ENCODE assay signal across 24 mouse cellular contexts in genomic region chr2:38343573-38343972, GRCm38 (mm10). TPM values are rescaled to one million over a fixed set of nuclear protein-coding genes. Genes with fewer than 3 reads are reported as not detected.
DNase-seq lines count a peak whose midpoint lies in the region; ATAC-seq lines count a peak whose summit lies in the region.
"Had no signal": no experiment of that assay in that cellular context is flagged by ENCODE, and none has a peak within 500 bp of the region (broad histone marks: within the 10 kb centered on the region; RNA-seq: fewer than 3 reads in every experiment).

No protein-coding gene starts in this region.

- no peak overlapping the region for H3K9ac ChIP-seq in midbrain, embryonic 11.5 days (ENCODE audit: low read length)
- H3K9ac ChIP-seq in forebrain, embryonic 14.5 days (ENCODE audit: low read length) = peak overlapping the region; percentile 98
- peak overlapping the region; percentile 94; the same call in 1 of the 2 replicates for H3K9ac ChIP-seq in midbrain, embryonic 14.5 days (replicated peaks; ENCODE audit: low read length)
- no peak overlapping the region for H3K9ac ChIP-seq in kidney, embryonic 15.5 days
- H3K9ac ChIP-seq: heart, embryonic 13.5 days; limb, embryonic 12.5 days; liver, postnatal 0 days had no signal

- H3K4me3 ChIP-seq in midbrain, embryonic 11.5 days (ENCODE audit: low read depth, low read length) = no peak overlapping the region
- no peak overlapping the region for H3K4me3 ChIP-seq in midbrain, embryonic 10.5 days
- H3K4me3 ChIP-seq in forebrain, embryonic 14.5 days (ENCODE audit: low read depth, low read length) = peak overlapping the region; percentile 90
- peak overlapping the region; percentile 58 for H3K4me3 ChIP-seq in midbrain, embryonic 14.5 days (replicated peaks; ENCODE audit: low read depth, low read length)
- no peak overlapping the region for H3K4me3 ChIP-seq in kidney, embryonic 15.5 days (replicated peaks)
- H3K4me3 ChIP-seq: heart, adult 2 months; heart, embryonic 13.5 days; limb, embryonic 12.5 days had no signal

- peaks cover 94% of the 10 kb centered on the region for H3K27me3 ChIP-seq in midbrain, embryonic 11.5 days (ENCODE audit: control insufficient read depth, insufficient read depth, low read length)
- peaks cover 100% of the 10 kb centered on the region for H3K27me3 ChIP-seq in midbrain, embryonic 10.5 days (ENCODE audit: low read depth, poor library complexity, severe bottlenecking)
- peaks cover 11% of the 10 kb centered on the region; the same call in 1 of the 2 replicates for H3K27me3 ChIP-seq in forebrain, embryonic 14.5 days (replicated peaks; ENCODE audit: control insufficient read depth, insufficient read depth, low read length)
- peaks cover 71% of the 10 kb centered on the region for H3K27me3 ChIP-seq in midbrain, embryonic 14.5 days (ENCODE audit: control insufficient read depth, insufficient read depth, low read length)
- H3K27me3 ChIP-seq in kidney, embryonic 15.5 days = peaks cover 100% of the 10 kb centered on the region

- H3K36me3 ChIP-seq in midbrain, embryonic 11.5 days (ENCODE audit: control insufficient read depth, insufficient read depth, low read length) = no peaks in the 10 kb centered on the region
- no peaks in the 10 kb centered on the region for H3K36me3 ChIP-seq in midbrain, embryonic 10.5 days
- H3K36me3 ChIP-seq in forebrain, embryonic 14.5 days (ENCODE audit: control insufficient read depth, insufficient read depth, low read length) = no peaks in the 10 kb centered on the region
- H3K36me3 ChIP-seq in midbrain, embryonic 14.5 days (ENCODE audit: control insufficient read depth, insufficient read depth, low read length) = no peaks in the 10 kb centered on the region
- H3K36me3 ChIP-seq in kidney, embryonic 15.5 days = no peaks in the 10 kb centered on the region
- H3K36me3 ChIP-seq: heart, embryonic 13.5 days; limb, embryonic 12.5 days had no signal

- peaks cover 22% of the 10 kb centered on the region for H3K4me1 ChIP-seq in midbrain, embryonic 11.5 days (ENCODE audit: control insufficient read depth, insufficient read depth, low read length)
- H3K4me1 ChIP-seq in midbrain, embryonic 10.5 days = peaks cover 43% of the 10 kb centered on the region
- peaks cover 8% of the 10 kb centered on the region for H3K4me1 ChIP-seq in forebrain, embryonic 14.5 days (ENCODE audit: control insufficient read depth, insufficient read depth, low read length)
- peaks cover 33% of the 10 kb centered on the region for H3K4me1 ChIP-seq in midbrain, embryonic 14.5 days (ENCODE audit: control insufficient read depth, insufficient read depth, low read length)
- peaks cover 26% of the 10 kb centered on the region for H3K4me1 ChIP-seq in kidney, embryonic 15.5 days

- peak overlapping the region; percentile 10; the same call in 1 of the 2 replicates for H3K4me2 ChIP-seq in midbrain, embryonic 11.5 days
- H3K4me2 ChIP-seq in forebrain, embryonic 14.5 days (ENCODE audit: low read length) = peak overlapping the region; percentile 91
- H3K4me2 ChIP-seq in midbrain, embryonic 14.5 days (ENCODE audit: low read length) = peak overlapping the region; percentile 75
- H3K4me2 ChIP-seq in kidney, embryonic 15.5 days = no peak overlapping the region
- H3K4me2 ChIP-seq: heart, embryonic 13.5 days; limb, embryonic 12.5 days; liver, embryonic 11.5 days had no signal

- no peak overlapping the region for H3K27ac ChIP-seq in midbrain, embryonic 11.5 days (ENCODE audit: low read depth, low read length)
- H3K27ac ChIP-seq in midbrain, embryonic 10.5 days (replicated peaks) = no peak overlapping the region
- peak overlapping the region; percentile 75 for H3K27ac ChIP-seq in forebrain, embryonic 14.5 days (ENCODE audit: low read depth, low read length)
- peak overlapping the region; percentile 75 for H3K27ac ChIP-seq in midbrain, embryonic 14.5 days (replicated peaks; ENCODE audit: low read depth, low read length)
- no peak overlapping the region for H3K27ac ChIP-seq in kidney, embryonic 15.5 days
- H3K27ac ChIP-seq: heart, adult 2 months; heart, embryonic 13.5 days; limb, embryonic 12.5 days had no signal

- DNase-seq in midbrain, embryonic 11.5 days (ENCODE audit: low spot score, missing footprints) = peak; percentile 91
- no peak for DNase-seq in midbrain, embryonic 10.5 days (ENCODE audit: low spot score)
- DNase-seq in forebrain, embryonic 14.5 days (ENCODE audit: low spot score) = peak; percentile 42
- DNase-seq in midbrain, embryonic 14.5 days = no peak
- no peak for DNase-seq in testis, postnatal 14 days (ENCODE audit: low spot score)
- DNase-seq: adrenal gland, adult 8-10 months; cerebellum, adult 18-20 months; cerebellum, postnatal 36 days; gastrocnemius, postnatal 14 days; heart, adult 2 months; heart, postnatal 14 days; kidney, adult 11 months; kidney, postnatal 4 days; liver, postnatal 0 days; right cerebral cortex, postnatal 25 days; spleen, adult 18-20 months had no signal

- 15% methylated on average over 1 of the region's 1 CpGs for WGBS in midbrain, embryonic 11.5 days
- WGBS in midbrain, embryonic 10.5 days = 21% methylated on average over 1 of the region's 1 CpGs
- 44% methylated on average over 1 of the region's 1 CpGs for WGBS in forebrain, embryonic 14.5 days
- WGBS in midbrain, embryonic 14.5 days = 16% methylated on average over 1 of the region's 1 CpGs
- WGBS in kidney, embryonic 15.5 days = 29% methylated on average over 1 of the region's 1 CpGs

- ATAC-seq in midbrain, embryonic 11.5 days (ENCODE audit: low FRiP score) = no peak
- ATAC-seq in forebrain, embryonic 14.5 days = no peak
- no peak for ATAC-seq in midbrain, embryonic 14.5 days (ENCODE audit: low FRiP score, low TSS enrichment)
- ATAC-seq in kidney, embryonic 15.5 days (replicated peaks; ENCODE audit: low FRiP score) = no peak
- ATAC-seq in megakaryocyte progenitor cell, adult 5-6 weeks (replicated peaks; ENCODE audit: poor library complexity) = no peak
- ATAC-seq: activated CD4-positive, CD25-positive, alpha-beta regulatory T cell, adult 4 months; liver, postnatal 0 days; lung, postnatal 0 days had no signal

- H3K9me3 ChIP-seq in midbrain, embryonic 11.5 days (ENCODE audit: control insufficient read depth, low read length) = no peaks in the 10 kb centered on the region
- no peaks in the 10 kb centered on the region for H3K9me3 ChIP-seq in midbrain, embryonic 10.5 days (replicated peaks)
- no peaks in the 10 kb centered on the region for H3K9me3 ChIP-seq in forebrain, embryonic 14.5 days (replicated peaks; ENCODE audit: control insufficient read depth, low read length)
- H3K9me3 ChIP-seq in midbrain, embryonic 14.5 days (ENCODE audit: control insufficient read depth, low read length) = no peaks in the 10 kb centered on the region
- no peaks in the 10 kb centered on the region for H3K9me3 ChIP-seq in kidney, embryonic 15.5 days (replicated peaks)
- H3K9me3 ChIP-seq: heart, embryonic 13.5 days; limb, embryonic 12.5 days had no signal

RNA-seq across cellular contexts. Expression of gene Lhx2, which starts 4.5 kb away (rescaled TPM):
- 55.5 and 61.5 TPM in 2 replicates for polyA plus RNA-seq in midbrain, embryonic 11.5 days (2014; fragmentation: Nextera tagmentation; extraction: Ambion mirVana)
- polyA plus RNA-seq in midbrain, embryonic 10.5 days (2016; fragmentation: Nextera tagmentation; extraction: Ambion mirVana) = 23.3 and 29.0 TPM in 2 replicates
- 85.1 and 102 TPM in 2 replicates for polyA plus RNA-seq in forebrain, embryonic 14.5 days (2014; fragmentation: Nextera tagmentation; extraction: Ambion mirVana)
- polyA plus RNA-seq in midbrain, embryonic 14.5 days (2014; fragmentation: Nextera tagmentation; extraction: Ambion mirVana) = 47.8 and 68.9 TPM in 2 replicates
- polyA plus RNA-seq in kidney, embryonic 15.5 days (2015; fragmentation: Nextera tagmentation; extraction: Ambion mirVana) = 0.10 TPM in 1 of 2 replicates, not detected in the other
- total RNA-seq in megakaryocyte progenitor cell, adult 5-6 weeks (2015) = not detected in 2 replicates
- not detected in 2 replicates for total RNA-seq in megakaryocyte progenitor cell, adult 5-6 weeks (2017)
- total RNA-seq: adrenal gland, adult 8-10 months; heart, adult 2 months had no signal
- polyA plus RNA-seq: activated CD4-positive, CD25-positive, alpha-beta regulatory T cell, adult 4 months; heart, adult 2 months; lung, postnatal 0 days; urinary bladder, adult 2 months had no signal

RNA-seq across cellular contexts. Expression of gene Dennd1a, which starts 56.4 kb away (rescaled TPM):
- 8.6 and 8.8 TPM in 2 replicates for polyA plus RNA-seq in midbrain, embryonic 11.5 days (2014; fragmentation: Nextera tagmentation; extraction: Ambion mirVana)
- polyA plus RNA-seq in midbrain, embryonic 10.5 days (2016; fragmentation: Nextera tagmentation; extraction: Ambion mirVana) = 10.1 and 13.3 TPM in 2 replicates
- 12.9 and 13.9 TPM in 2 replicates for polyA plus RNA-seq in forebrain, embryonic 14.5 days (2014; fragmentation: Nextera tagmentation; extraction: Ambion mirVana)
- 16.6 and 18.1 TPM in 2 replicates for polyA plus RNA-seq in midbrain, embryonic 14.5 days (2014; fragmentation: Nextera tagmentation; extraction: Ambion mirVana)
- polyA plus RNA-seq in kidney, embryonic 15.5 days (2015; fragmentation: Nextera tagmentation; extraction: Ambion mirVana) = 16.2 and 16.3 TPM in 2 replicates
- 27.6 and 30.3 TPM in 2 replicates for total RNA-seq in megakaryocyte progenitor cell, adult 5-6 weeks (2015)
- total RNA-seq in megakaryocyte progenitor cell, adult 5-6 weeks (2017) = 22.3 and 35.1 TPM in 2 replicates

Comparison
In these comparisons a context has a peak if more than half of its experiments do, and no peak if none do; other contexts are left out.
1. DNase-seq: peak in midbrain, embryonic 11.5 days (single experiment) and forebrain, embryonic 14.5 days (single experiment); none in midbrain, embryonic 10.5 days (single experiment), midbrain, embryonic 14.5 days (single experiment) and testis, postnatal 14 days (single experiment).
2. H3K27ac ChIP-seq: peak in forebrain, embryonic 14.5 days (single experiment) and midbrain, embryonic 14.5 days (single experiment); none in midbrain, embryonic 11.5 days (single experiment), midbrain, embryonic 10.5 days (single experiment) and kidney, embryonic 15.5 days (single experiment).
3. H3K4me3 ChIP-seq: peak in forebrain, embryonic 14.5 days (single experiment) and midbrain, embryonic 14.5 days (single experiment); none in midbrain, embryonic 11.5 days (single experiment), midbrain, embryonic 10.5 days (single experiment) and kidney, embryonic 15.5 days (single experiment).
4. H3K9ac ChIP-seq: peak in forebrain, embryonic 14.5 days (single experiment) and midbrain, embryonic 14.5 days (single experiment); none in midbrain, embryonic 11.5 days (single experiment) and kidney, embryonic 15.5 days (single experiment).
5. RNA of gene Lhx2, which starts 4.5 kb away (polyA plus RNA-seq): 85.1 to 102 TPM in forebrain, embryonic 14.5 days, 47.8 to 68.9 TPM in midbrain, embryonic 14.5 days, 55.5 to 61.5 TPM in midbrain, embryonic 11.5 days and 23.3 to 29.0 TPM in midbrain, embryonic 10.5 days; 0.10 TPM in kidney, embryonic 15.5 days; every median in the first group is over 10 times any median in the second.